8 mouse cellular contexts compared by ENCODE assay signal in the genomic region with DNA sequence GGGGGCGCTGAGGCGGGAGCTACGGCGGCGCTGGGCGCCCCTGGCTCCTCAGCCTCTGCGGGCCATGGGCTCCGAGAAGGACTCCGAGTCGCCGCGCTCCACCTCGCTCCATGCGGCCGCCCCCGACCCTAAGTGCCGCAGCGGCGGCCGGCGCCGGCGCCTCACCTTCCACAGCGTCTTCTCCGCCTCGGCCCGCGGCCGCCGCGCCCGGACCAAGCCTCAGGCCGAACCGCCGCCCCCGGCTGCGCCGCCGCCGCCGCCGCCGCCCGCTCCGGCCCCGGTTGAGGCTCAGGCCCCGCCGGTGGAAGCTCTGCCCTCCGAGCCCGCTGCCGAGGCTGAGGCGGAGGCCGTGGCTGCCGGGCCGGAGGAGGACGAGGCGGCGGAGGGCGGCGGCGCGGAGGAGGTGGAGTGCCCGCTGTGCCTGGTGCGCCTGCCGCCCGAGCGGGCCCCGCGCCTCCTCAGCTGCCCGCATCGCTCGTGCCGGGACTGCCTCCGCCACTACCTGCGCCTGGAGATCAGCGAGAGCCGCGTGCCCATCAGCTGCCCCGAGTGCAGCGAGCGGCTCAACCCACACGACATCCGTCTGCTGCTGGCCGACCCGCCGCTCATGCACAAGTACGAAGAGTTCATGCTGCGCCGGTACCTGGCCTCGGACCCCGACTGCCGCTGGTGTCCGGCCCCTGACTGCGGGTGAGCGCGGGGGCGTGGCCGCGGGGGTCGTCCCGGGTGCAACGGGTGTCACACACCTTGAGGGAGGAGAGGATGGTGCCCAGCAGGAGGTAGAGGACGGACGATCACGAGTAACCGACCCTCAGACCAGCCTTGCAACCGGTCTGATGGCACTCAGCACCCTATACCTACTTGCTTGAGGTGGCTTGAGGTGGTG. TPM values are rescaled to one million over a fixed set of nuclear protein-coding genes. Genes with fewer than 3 reads are reported as not detected.
DNase-seq lines count a peak whose midpoint lies in the region; ATAC-seq and TF ChIP-seq lines count a peak whose summit lies in the region.

Rnf19b (plus strand) TSS at position 65 of the 886 bp plus-strand sequence.

- peaks cover 53% of the 10 kb centered on the region for H3K79me2 ChIP-seq in C2C12 (ENCODE audit: control insufficient read depth, insufficient read depth)

- ATAC-seq in embryonic facial prominence, embryonic 15.5 days (ENCODE audit: insufficient number of reproducible peaks, low FRiP score, low TSS enrichment, low read depth): peak; percentile 68
- ATAC-seq in heart, embryonic 11.5 days (replicated peaks; ENCODE audit: insufficient number of reproducible peaks, low FRiP score, low TSS enrichment): peak; percentile 67
- peak; percentile 72 for ATAC-seq in kidney, embryonic 15.5 days (replicated peaks; ENCODE audit: low FRiP score)
- peak; percentile 73 for ATAC-seq in liver, embryonic 14.5 days (ENCODE audit: insufficient read depth)

- peak; percentile 73 for DNase-seq in adrenal gland, postnatal 14 days
- DNase-seq in liver, embryonic 14.5 days (ENCODE audit: low read depth in 3 of 3, low spot score in 3 of 3): peak in 1 of 3 experiments; percentile 28
- DNase-seq in natural killer cell, adult 2 months (ENCODE audit: low spot score in 2 of 2): peak; percentile 27 to 38
- peak; percentile 72 for DNase-seq in testis, postnatal 10 days (ENCODE audit: low spot score)

- H3K4me3 ChIP-seq in C2C12 (ENCODE audit: insufficient read depth, poor library complexity, severe bottlenecking): peak within 1 kb of the TSS; percentile 79
- H3K4me3 ChIP-seq in embryonic facial prominence, embryonic 15.5 days (replicated peaks): peak within 1 kb of the TSS; percentile 83
- peak within 1 kb of the TSS; percentile 85 for H3K4me3 ChIP-seq in heart, embryonic 11.5 days (ENCODE audit: low read depth, low read length)
- H3K4me3 ChIP-seq in kidney, embryonic 15.5 days (replicated peaks): peak within 1 kb of the TSS; percentile 84
- H3K4me3 ChIP-seq in liver, embryonic 14.5 days (ENCODE audit: insufficient read depth in 1 of 2, low read depth in 2 of 2, low read length in 2 of 2): peak within 1 kb of the TSS; percentile 80 to 85

- TF ChIP-seq CTCF in C2C12 (IDR thresholded peaks at IDR 0.05; ENCODE audit: control insufficient read depth, insufficient read depth, insufficient read length): no peak
- TF ChIP-seq CTCF in liver, embryonic 14.5 days (IDR thresholded peaks at IDR 0.05; ENCODE audit: low read depth): no peak

- TF ChIP-seq EP300 in liver, embryonic 14.5 days (IDR thresholded peaks at IDR 0.05; ENCODE audit: low read depth): no peak

- peak within 1 kb of the TSS; percentile 91 for H3K27ac ChIP-seq in embryonic facial prominence, embryonic 15.5 days (replicated peaks)
- peak within 1 kb of the TSS; percentile 88 for H3K27ac ChIP-seq in heart, embryonic 11.5 days (ENCODE audit: low read depth, low read length)
- peak within 1 kb of the TSS; percentile 92 for H3K27ac ChIP-seq in kidney, embryonic 15.5 days
- peak within 1 kb of the TSS; percentile 72 for H3K27ac ChIP-seq in liver, embryonic 14.5 days

- peak within 1 kb of the TSS; percentile 99 for H3K4me2 ChIP-seq in embryonic facial prominence, embryonic 15.5 days (replicated peaks)
- H3K4me2 ChIP-seq in heart, embryonic 11.5 days: peak within 1 kb of the TSS; percentile 96
- peak within 1 kb of the TSS; percentile 100 for H3K4me2 ChIP-seq in kidney, embryonic 15.5 days
- H3K4me2 ChIP-seq in liver, embryonic 14.5 days (ENCODE audit: low read depth): peak within 1 kb of the TSS; percentile 97

- WGBS in embryonic facial prominence, embryonic 15.5 days: under 1% methylated on average over 74 of the region's 107 CpGs
- under 1% methylated on average over 86 of the region's 107 CpGs for WGBS in heart, embryonic 11.5 days (ENCODE audit: insufficient replicate concordance)
- WGBS in kidney, embryonic 15.5 days: under 1% methylated on average over 99 of the region's 107 CpGs
- under 1% methylated on average over 72 of the region's 107 CpGs for WGBS in liver, embryonic 14.5 days (ENCODE audit: insufficient replicate concordance)

- H3K27me3 ChIP-seq in C2C12 (ENCODE audit: control insufficient read depth, insufficient read depth, insufficient read length): no peaks in the 10 kb centered on the region
- H3K27me3 ChIP-seq in embryonic facial prominence, embryonic 15.5 days: no peaks in the 10 kb centered on the region
- H3K27me3 ChIP-seq in heart, embryonic 11.5 days (ENCODE audit: control insufficient read depth, insufficient read depth, low read length): no peaks in the 10 kb centered on the region
- no peaks in the 10 kb centered on the region for H3K27me3 ChIP-seq in kidney, embryonic 15.5 days
- H3K27me3 ChIP-seq in liver, embryonic 14.5 days (ENCODE audit: control insufficient read depth, insufficient read depth, low read length): no peaks in the 10 kb centered on the region

- H3K79me3 ChIP-seq in C2C12 (ENCODE audit: low read depth): peaks cover 44% of the 10 kb centered on the region

- H3K9ac ChIP-seq in embryonic facial prominence, embryonic 15.5 days: peak within 1 kb of the TSS; percentile 82
- H3K9ac ChIP-seq in heart, embryonic 11.5 days (ENCODE audit: low read depth, low read length): peak within 1 kb of the TSS; percentile 83
- H3K9ac ChIP-seq in kidney, embryonic 15.5 days: peak within 1 kb of the TSS; percentile 92
- H3K9ac ChIP-seq in liver, embryonic 14.5 days (replicated peaks): peak within 1 kb of the TSS; percentile 79

- peaks cover 9% of the 10 kb centered on the region for H3K4me1 ChIP-seq in embryonic facial prominence, embryonic 15.5 days
- peaks cover 8% of the 10 kb centered on the region for H3K4me1 ChIP-seq in heart, embryonic 11.5 days (ENCODE audit: control insufficient read depth, insufficient read depth, low read length)
- H3K4me1 ChIP-seq in kidney, embryonic 15.5 days: peaks cover 19% of the 10 kb centered on the region
- H3K4me1 ChIP-seq in liver, embryonic 14.5 days (replicated peaks; ENCODE audit: control insufficient read depth in 2 of 2, insufficient read depth in 2 of 2, low read length in 1 of 2): peaks cover 18 to 30% of the 10 kb centered on the region in 2 experiments

- peak within 1 kb of the TSS; percentile 98 for H3ac ChIP-seq in C2C12 (ENCODE audit: control insufficient read depth, insufficient read length, low read depth)

- no peaks in the 10 kb centered on the region for H3K36me3 ChIP-seq in C2C12 (ENCODE audit: control insufficient read depth, insufficient read depth)
- no peaks in the 10 kb centered on the region for H3K36me3 ChIP-seq in embryonic facial prominence, embryonic 15.5 days
- H3K36me3 ChIP-seq in heart, embryonic 11.5 days (ENCODE audit: control insufficient read depth, insufficient read depth, low read length): no peaks in the 10 kb centered on the region
- H3K36me3 ChIP-seq in kidney, embryonic 15.5 days: no peaks in the 10 kb centered on the region
- H3K36me3 ChIP-seq in liver, embryonic 14.5 days (replicated peaks; ENCODE audit: control insufficient read depth, insufficient read depth, low read depth): no peaks in the 10 kb centered on the region

- no peaks in the 10 kb centered on the region for H3K9me3 ChIP-seq in embryonic facial prominence, embryonic 15.5 days (replicated peaks)
- no peaks in the 10 kb centered on the region for H3K9me3 ChIP-seq in heart, embryonic 11.5 days (replicated peaks; ENCODE audit: control insufficient read depth, low read length)
- H3K9me3 ChIP-seq in kidney, embryonic 15.5 days (replicated peaks): no peaks in the 10 kb centered on the region
- no peaks in the 10 kb centered on the region for H3K9me3 ChIP-seq in liver, embryonic 14.5 days (ENCODE audit: control insufficient read depth, low read length)

TF ChIP-seq in C2C12, 6 proteins besides CTCF, POLR2A, EP300 and RAD21:
- TF ChIP-seq MYOG (IDR thresholded peaks at IDR 0.05; ENCODE audit: control insufficient read depth, extremely low read depth, insufficient read length): no peak
- no peak for TF ChIP-seq CEBPB (IDR thresholded peaks at IDR 0.05; ENCODE audit: low read depth)
- TF ChIP-seq MAX (IDR thresholded peaks at IDR 0.05): no peak
- TF ChIP-seq MYOD1 (IDR thresholded peaks at IDR 0.05; ENCODE audit: control insufficient read depth, insufficient read length, low read depth): no peak
- no peak for TF ChIP-seq FOSL1 (IDR thresholded peaks at IDR 0.05; ENCODE audit: insufficient read depth, low read length, poor library complexity, severe bottlenecking)
- TF ChIP-seq USF1 (IDR thresholded peaks at IDR 0.05; ENCODE audit: low read depth): no peak
TF ChIP-seq in C2C12: peak in this region for 0.

RNA-seq across cellular contexts. Expression of gene Rnf19b, which starts in this region (rescaled TPM):
- polyA plus RNA-seq in C2C12 (2012; fragmentation: generic; extraction: Trizol): 53.5 TPM
- 23.8 and 25.9 TPM in 2 replicates for total RNA-seq in adrenal gland, postnatal 14 days (2021)
- polyA plus RNA-seq in embryonic facial prominence, embryonic 15.5 days (2015; fragmentation: Nextera tagmentation; extraction: Ambion mirVana): 10.7 and 11.0 TPM in 2 replicates
- 5.8 and 7.1 TPM in 2 replicates for polyA plus RNA-seq in heart, embryonic 11.5 days (2014; fragmentation: Nextera tagmentation; extraction: Ambion mirVana)
- 7.1 TPM in 2 replicates for polyA plus RNA-seq in kidney, embryonic 15.5 days (2015; fragmentation: Nextera tagmentation; extraction: Ambion mirVana)
- polyA plus RNA-seq in liver, embryonic 14.5 days (2012; rRNA removed): 9.5 and 11.2 TPM in 2 replicates
- 4.0 and 4.3 TPM in 2 replicates for polyA plus RNA-seq in liver, embryonic 14.5 days (2014; fragmentation: Nextera tagmentation; extraction: Ambion mirVana)
